Mouse (Mus musculus): ENCODE measurements around the gene Zer1. TPM values are rescaled to one million over a fixed set of nuclear protein-coding genes. Genes with fewer than 3 reads are reported as not detected.
"Not testable (repeated sequence)": the region's sequence is repeated elsewhere in the genome, so short reads cannot be mapped to it uniquely, and the experiment has no call there.

Zer1 gene
- polyA plus RNA-seq, 1 experiment from 2014 or later, result 2.6 TPM

DNA sequence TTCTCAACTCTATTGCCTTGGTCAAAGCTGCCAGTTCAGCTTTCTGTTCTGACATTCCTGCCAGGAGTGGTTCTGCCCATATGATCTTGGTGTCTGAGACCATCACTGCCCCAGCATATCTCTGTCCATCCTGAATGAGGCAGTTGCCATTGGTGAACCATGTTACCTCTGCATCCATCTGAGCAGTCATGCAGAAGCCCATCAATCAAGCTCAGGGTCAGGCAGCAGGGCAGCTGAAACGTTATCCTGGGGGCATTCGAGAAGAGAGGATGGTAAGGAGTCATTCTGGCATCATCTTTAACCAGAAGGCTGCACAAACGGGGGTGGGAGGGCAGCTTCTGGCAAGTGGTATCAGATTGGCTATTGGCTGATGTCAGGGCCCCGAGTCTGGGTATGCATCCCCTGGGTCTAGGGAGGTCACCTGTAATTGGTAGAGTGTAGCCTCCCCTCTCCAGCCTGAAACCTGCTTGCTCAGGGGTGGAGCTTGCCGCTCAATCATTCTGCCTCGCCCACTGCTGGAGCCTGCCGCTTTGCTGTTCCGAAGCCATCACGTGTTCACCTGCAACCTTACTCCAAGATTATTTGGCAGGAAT, 40.1 kb upstream of the Zer1 start:
- no peak overlapping the region for H3K9ac ChIP-seq (ENCODE audit: low read depth, low read length)
- no peaks in the 10 kb centered on the region for H3K27me3 ChIP-seq (replicated peaks; ENCODE audit: control insufficient read depth, insufficient read depth, low read length)
- H3K4me2 ChIP-seq (replicated peaks; ENCODE audit: low read depth), result no peak overlapping the region
- H3K27ac ChIP-seq (ENCODE audit: low read depth, low read length), result no peak overlapping the region
- 47% methylated on average over 9 of the region's 9 CpGs for WGBS
- no peak for ATAC-seq
- H3K36me3 ChIP-seq (ENCODE audit: control insufficient read depth, insufficient read depth), result no peaks in the 10 kb centered on the region
- TF ChIP-seq CTCF (IDR thresholded peaks at IDR 0.05; ENCODE audit: low read depth), result no peak
- H3K9me3 ChIP-seq (ENCODE audit: control insufficient read depth), result 0 out of 2 replicates have a peak, but pooled peaks cover 9% of the 10 kb centered on the region
- H3K4me3 ChIP-seq (ENCODE audit: low read depth, low read length), result no peak overlapping the region
- no peaks in the 10 kb centered on the region for H3K4me1 ChIP-seq (replicated peaks; ENCODE audit: control insufficient read depth, insufficient read depth, low read length)

DNA sequence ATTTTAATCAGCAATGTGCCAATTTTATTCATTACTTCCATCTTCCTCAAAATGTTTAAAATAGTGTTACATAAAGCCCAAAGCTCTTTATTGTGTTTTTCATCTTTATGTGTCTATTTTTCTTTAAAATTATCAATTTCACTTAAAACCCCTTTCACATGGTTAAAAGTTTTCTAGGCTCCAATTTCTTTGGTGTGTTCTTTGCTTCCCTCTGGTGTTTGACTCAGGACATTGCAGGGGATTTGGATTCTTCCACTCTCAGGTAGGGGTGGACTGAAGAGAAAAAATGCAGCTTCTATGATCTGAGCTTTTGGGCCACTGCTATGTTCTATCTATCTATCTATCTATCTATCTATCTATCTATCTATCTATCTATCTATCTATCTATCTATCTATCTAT, 37.4 kb upstream of the Zer1 start:
- H3K9me3 ChIP-seq (ENCODE audit: control insufficient read depth), result 0 out of 2 replicates have a peak, but pooled peaks cover 5% of the 10 kb centered on the region
- peak; percentile 82 for TF ChIP-seq CTCF (IDR thresholded peaks at IDR 0.05; ENCODE audit: low read depth)
- ATAC-seq, result no peak

GRCm38 (mm10) chr2:30159871-30160270, 35.5 kb upstream of the Zer1 start:
- not testable (repeated sequence) for H3K27me3 ChIP-seq (replicated peaks; ENCODE audit: control insufficient read depth, insufficient read depth, low read length); H3K36me3 ChIP-seq (ENCODE audit: control insufficient read depth, insufficient read depth); H3K27ac ChIP-seq (ENCODE audit: low read depth, low read length); H3K4me1 ChIP-seq (replicated peaks; ENCODE audit: control insufficient read depth, insufficient read depth, low read length); H3K4me2 ChIP-seq (replicated peaks; ENCODE audit: low read depth); H3K9me3 ChIP-seq (ENCODE audit: control insufficient read depth); H3K4me3 ChIP-seq (ENCODE audit: low read depth, low read length); H3K9ac ChIP-seq (ENCODE audit: low read depth, low read length)
- 87% methylated on average over 8 of the region's 10 CpGs for WGBS
- ATAC-seq, result peak; percentile 25; the same call in 1 of the 2 replicates

More for the DNA sequence above, 37.4 kb upstream of the Zer1 start:
- Histone ChIP-seq H3K9ac (ENCODE audit: low read depth, low read length) (no peak overlapping the region), H3K36me3 (ENCODE audit: control insufficient read depth, insufficient read depth) (no peaks in the 10 kb centered on the region), H3K4me1 (replicated peaks; ENCODE audit: control insufficient read depth, insufficient read depth, low read length) (no peaks in the 10 kb centered on the region), H3K4me3 (ENCODE audit: low read depth, low read length) (no peak overlapping the region), H3K27ac (ENCODE audit: low read depth, low read length) (no peak overlapping the region), H3K4me2 (replicated peaks; ENCODE audit: low read depth) (no peak overlapping the region), H3K27me3 (replicated peaks; ENCODE audit: control insufficient read depth, insufficient read depth, low read length) (no peaks in the 10 kb centered on the region)

GRCm38 (mm10) chr2:30152616-30153015, 28.2 kb upstream of the Zer1 start:
- H3K9me3 ChIP-seq (ENCODE audit: control insufficient read depth), result no peaks in the 10 kb centered on the region
- no peak overlapping the region for H3K27ac ChIP-seq (ENCODE audit: low read depth, low read length)
- peaks cover 41% of the 10 kb centered on the region for H3K36me3 ChIP-seq (ENCODE audit: control insufficient read depth, insufficient read depth)
- H3K9ac ChIP-seq (ENCODE audit: low read depth, low read length), result no peak overlapping the region
- H3K4me1 ChIP-seq (replicated peaks; ENCODE audit: control insufficient read depth, insufficient read depth, low read length), result no peaks in the 10 kb centered on the region
- 65% methylated on average over 8 of the region's 8 CpGs for WGBS
- no peak for ATAC-seq
- H3K4me2 ChIP-seq (replicated peaks; ENCODE audit: low read depth), result no peak overlapping the region
- H3K27me3 ChIP-seq (replicated peaks; ENCODE audit: control insufficient read depth, insufficient read depth, low read length), result no peaks in the 10 kb centered on the region
- no peak overlapping the region for H3K4me3 ChIP-seq (ENCODE audit: low read depth, low read length)
- TF ChIP-seq CTCF (IDR thresholded peaks at IDR 0.05; ENCODE audit: low read depth), result no peak

DNA sequence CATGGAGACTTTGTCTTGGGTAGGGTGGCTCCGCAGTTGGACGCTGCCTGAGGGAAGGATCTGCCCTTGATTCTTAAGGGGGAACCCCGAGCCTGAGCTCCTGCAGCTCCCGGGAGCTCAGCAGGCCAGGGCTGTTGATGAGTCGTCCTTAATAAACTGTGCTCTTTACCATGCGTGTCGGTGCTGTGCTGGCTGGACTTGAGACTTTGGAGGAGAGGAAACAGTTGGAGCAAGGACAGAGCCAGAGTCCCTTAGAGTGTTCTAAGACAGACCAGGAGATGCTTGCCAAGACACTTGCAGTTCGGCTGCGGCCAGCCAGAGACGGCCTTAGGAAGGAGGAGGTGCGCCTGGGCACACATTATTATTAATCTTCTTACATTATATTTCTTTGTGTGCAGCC, 27.5 kb upstream of the Zer1 start:
- WGBS, result 63% methylated on average over 11 of the region's 11 CpGs
- H3K9me3 ChIP-seq (ENCODE audit: control insufficient read depth), result no peaks in the 10 kb centered on the region
- H3K27ac ChIP-seq (ENCODE audit: low read depth, low read length), result no peak overlapping the region
- no peak overlapping the region for H3K9ac ChIP-seq (ENCODE audit: low read depth, low read length)
- H3K27me3 ChIP-seq (replicated peaks; ENCODE audit: control insufficient read depth, insufficient read depth, low read length), result no peaks in the 10 kb centered on the region
- no peak overlapping the region for H3K4me3 ChIP-seq (ENCODE audit: low read depth, low read length)
- no peak overlapping the region for H3K4me2 ChIP-seq (replicated peaks; ENCODE audit: low read depth)
- H3K4me1 ChIP-seq (replicated peaks; ENCODE audit: control insufficient read depth, insufficient read depth, low read length), result no peaks in the 10 kb centered on the region
- no peak for TF ChIP-seq CTCF (IDR thresholded peaks at IDR 0.05; ENCODE audit: low read depth)
- peaks cover 49% of the 10 kb centered on the region for H3K36me3 ChIP-seq (ENCODE audit: control insufficient read depth, insufficient read depth)
- no peak for ATAC-seq

- Histone ChIP-seq H3K4me3 (ENCODE audit: low read depth, low read length) (no peak overlapping the region), H3K9ac (ENCODE audit: low read depth, low read length) (no peak overlapping the region), H3K9me3 (ENCODE audit: control insufficient read depth) (no peaks in the 10 kb centered on the region), H3K27me3 (replicated peaks; ENCODE audit: control insufficient read depth, insufficient read depth, low read length) (no peaks in the 10 kb centered on the region), H3K4me1 (replicated peaks; ENCODE audit: control insufficient read depth, insufficient read depth, low read length) (no peaks in the 10 kb centered on the region), H3K4me2 (replicated peaks; ENCODE audit: low read depth) (no peak overlapping the region), H3K27ac (ENCODE audit: low read depth, low read length) (no peak overlapping the region), H3K36me3 (ENCODE audit: control insufficient read depth, insufficient read depth) (peaks cover 87% of the 10 kb centered on the region)
- TF ChIP-seq CTCF (IDR thresholded peaks at IDR 0.05; ENCODE audit: low read depth), result no peak
- WGBS, result 86% methylated on average over 4 of the region's 4 CpGs
- no peak for ATAC-seq
Observed at GRCm38 (mm10) chr2:30147466-30147865, 23.1 kb upstream of the Zer1 start.

DNA sequence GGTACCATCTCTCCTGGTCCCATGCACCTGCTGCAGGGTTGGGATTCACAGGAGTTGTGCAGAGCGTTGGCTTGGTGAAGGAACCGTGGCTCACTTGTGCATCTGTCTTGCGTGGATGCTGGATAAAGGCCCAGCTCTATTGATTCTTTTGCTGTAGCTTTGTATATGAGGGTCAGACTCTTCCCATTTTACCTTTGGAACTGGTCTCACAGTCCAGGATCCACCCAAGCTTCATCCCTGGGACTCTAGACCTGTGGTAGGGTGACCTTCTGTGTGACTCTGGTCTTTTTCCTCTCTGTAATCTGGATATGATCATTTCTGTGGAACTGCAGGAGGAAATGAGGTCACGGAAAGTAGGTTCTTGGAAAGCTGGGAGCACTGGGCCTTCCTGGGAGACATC, 20.1 kb upstream of the Zer1 start:
- H3K4me2 ChIP-seq (replicated peaks; ENCODE audit: low read depth), result no peak overlapping the region
- no peaks in the 10 kb centered on the region for H3K27me3 ChIP-seq (replicated peaks; ENCODE audit: control insufficient read depth, insufficient read depth, low read length)
- no peak for ATAC-seq
- WGBS, result 97% methylated on average over 4 of the region's 4 CpGs
- H3K27ac ChIP-seq (ENCODE audit: low read depth, low read length), result no peak overlapping the region
- H3K4me3 ChIP-seq (ENCODE audit: low read depth, low read length), result no peak overlapping the region
- no peak overlapping the region for H3K9ac ChIP-seq (ENCODE audit: low read depth, low read length)
- no peak for TF ChIP-seq CTCF (IDR thresholded peaks at IDR 0.05; ENCODE audit: low read depth)
- peaks cover 90% of the 10 kb centered on the region for H3K36me3 ChIP-seq (ENCODE audit: control insufficient read depth, insufficient read depth)
- H3K9me3 ChIP-seq (ENCODE audit: control insufficient read depth), result no peaks in the 10 kb centered on the region
- H3K4me1 ChIP-seq (replicated peaks; ENCODE audit: control insufficient read depth, insufficient read depth, low read length), result no peaks in the 10 kb centered on the region

- not testable (repeated sequence) for H3K4me1 ChIP-seq (replicated peaks; ENCODE audit: control insufficient read depth, insufficient read depth, low read length); H3K9ac ChIP-seq (ENCODE audit: low read depth, low read length); H3K27me3 ChIP-seq (replicated peaks; ENCODE audit: control insufficient read depth, insufficient read depth, low read length); H3K4me3 ChIP-seq (ENCODE audit: low read depth, low read length); ATAC-seq; H3K4me2 ChIP-seq (replicated peaks; ENCODE audit: low read depth); H3K27ac ChIP-seq (ENCODE audit: low read depth, low read length); H3K9me3 ChIP-seq (ENCODE audit: control insufficient read depth)
- 93% methylated on average over 4 of the region's 4 CpGs for WGBS
- peaks cover 66% of the 10 kb centered on the region for H3K36me3 ChIP-seq (ENCODE audit: control insufficient read depth, insufficient read depth)
Observed at GRCm38 (mm10) chr2:30140021-30140420, 15.6 kb upstream of the Zer1 start.

Data from intestine, postnatal 0 days (tissue).